Mouse (Mus musculus) left cerebral cortex, postnatal 36 days (tissue): ENCODE measurements around the gene Litaf. TPM values are rescaled to one million over a fixed set of nuclear protein-coding genes. Genes with fewer than 3 reads are reported as not detected.

ENCODE experiments used
- DNase-seq, 2 experiments: peaks; one replicate each; pipeline ENCODE4 v3.0.0; 2021 to 2022; ENCODE audit warnings: low spot score in 2 of 2, mixed read lengths in 1 of 2
- intact Hi-C: fragments of 180-260 bp; cut with DNase I; formaldehyde crosslinking; loops from one replicate; pipeline ENCODE4 v1.15.1; 2025
- total RNA-seq, 2 experiments: library from RNA; stranded (reverse); gene quantifications; 2 replicates each; pipeline ENCODE4 v1.2.3; 2021

Gene Litaf
- 10 to 100 TPM; 11.1 to 13.0 TPM for total RNA-seq

DNA sequence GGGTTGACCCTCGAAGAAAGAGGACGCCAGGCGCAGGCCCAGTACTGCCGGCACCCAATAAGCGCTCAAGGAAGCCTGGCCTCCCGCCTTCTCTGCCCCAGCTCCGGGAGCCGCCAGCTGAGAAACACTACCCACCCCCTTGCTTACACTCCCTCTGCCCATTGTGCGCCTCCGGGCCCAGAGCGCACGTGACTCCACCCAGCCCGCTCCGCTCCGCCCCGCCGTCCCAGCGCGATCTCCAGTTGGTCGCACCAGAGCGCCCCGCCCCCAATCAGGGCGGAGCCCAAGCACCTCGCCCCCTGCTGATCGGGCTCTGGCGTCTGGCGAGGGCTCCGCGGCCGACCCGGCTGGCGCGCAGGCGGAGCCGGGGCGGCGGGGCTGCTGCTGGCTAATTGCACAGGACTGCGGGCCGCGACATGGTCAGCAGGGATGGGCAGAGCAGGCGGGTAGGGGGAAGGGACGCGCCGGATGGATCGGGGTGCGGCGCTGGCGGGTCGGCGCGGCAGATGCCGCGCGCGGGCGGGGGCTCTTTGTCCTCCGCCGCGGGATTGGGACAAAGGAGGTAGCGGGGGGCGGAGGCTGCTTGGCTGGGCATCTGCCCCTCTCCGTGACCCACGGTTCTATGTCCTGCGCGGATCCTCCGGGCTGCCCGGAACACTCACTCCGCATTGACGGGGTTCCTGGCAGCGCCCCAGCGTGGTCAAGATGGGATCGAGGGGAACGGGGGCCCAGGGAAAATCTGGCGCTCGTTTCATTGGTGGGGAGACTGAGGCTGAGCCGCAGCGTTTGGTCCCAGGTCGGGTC is at the start of gene Litaf:
Gene Litaf (minus strand): TSS at position 129 of the 804 bp plus-strand sequence.
- peak; percentile 95 to 97 for DNase-seq
- intact Hi-C loops: loop anchor here (5.0 kb wide), 1 partner anchor 36 kb away; no protein-coding TSS in a partner anchor

DNA sequence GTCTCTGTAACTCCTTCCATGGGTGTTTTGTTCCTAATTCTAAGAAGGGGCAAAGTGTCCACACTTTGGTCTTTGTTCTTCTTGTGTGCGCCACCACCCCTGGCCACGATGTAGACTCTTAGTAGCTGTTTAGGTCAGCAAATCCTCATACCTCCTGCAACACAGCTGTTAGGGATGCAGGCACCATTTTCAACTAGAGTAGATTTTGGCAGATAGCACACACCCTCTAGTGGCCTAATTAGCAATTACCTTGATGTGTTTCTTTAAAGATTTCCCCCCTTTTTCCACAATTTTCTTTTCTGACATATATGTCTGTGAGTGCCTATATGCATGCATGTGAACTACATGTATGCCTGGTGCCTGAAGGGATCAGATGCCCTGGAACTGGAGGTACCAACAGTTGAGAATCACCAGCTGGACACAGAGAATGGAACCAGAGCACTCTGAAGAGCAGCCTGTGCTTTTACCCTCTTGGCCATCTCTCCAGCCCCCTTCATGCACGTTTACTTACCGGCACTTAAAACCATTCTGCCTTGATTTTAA is 43.3 kb upstream of the Litaf start:
- intact Hi-C loops: loop anchor here (2.0 to 5.0 kb wide), 2 partner anchors 74 to 237 kb away; no protein-coding TSS in a partner anchor
- no peak for DNase-seq

DNA sequence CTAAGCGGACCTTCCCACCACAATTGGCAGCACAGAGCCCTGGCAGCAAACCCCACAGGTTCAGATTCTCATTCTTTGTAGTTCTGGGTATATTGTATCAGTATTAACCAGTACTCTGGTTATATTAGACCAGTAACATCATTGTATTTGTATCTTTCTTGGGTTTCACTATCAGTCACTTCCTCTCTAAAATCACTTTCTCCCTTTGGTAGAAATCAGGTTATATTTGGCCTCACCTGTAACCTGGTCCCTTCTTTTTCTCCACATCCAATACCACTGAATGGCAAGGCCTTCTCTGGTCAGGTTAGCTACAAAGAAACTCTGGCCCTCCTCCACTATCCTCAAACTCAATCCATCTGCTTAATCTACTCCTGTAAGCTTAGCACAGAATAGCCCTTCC is 38.9 kb upstream of the Litaf start:
- intact Hi-C loops: loop anchor here (5.0 kb wide), 2 partner anchors 38 to 233 kb away; partner anchors contain the start of gene Litaf
- DNase-seq: no peak

DNA sequence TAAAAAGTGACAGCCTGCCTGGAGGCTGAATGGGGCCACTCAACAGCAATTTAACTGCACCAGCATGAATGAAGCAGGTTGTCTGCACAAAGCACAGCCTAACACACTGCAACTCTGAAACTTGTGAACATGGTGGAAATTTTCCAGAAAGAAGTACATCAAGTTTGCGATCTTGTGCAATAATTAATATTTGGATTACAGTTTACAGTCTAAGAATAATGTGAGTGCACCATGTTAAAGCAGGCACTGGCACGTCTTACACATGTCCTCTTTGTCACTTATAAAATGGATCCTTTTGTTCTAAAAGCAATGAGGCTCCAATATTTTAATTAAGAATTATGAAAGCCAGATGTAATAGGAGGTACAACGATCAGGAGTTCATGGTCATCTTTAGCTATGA is 31.3 kb upstream of the Litaf start:
- intact Hi-C loops: no loop called here
- DNase-seq: no peak

DNA sequence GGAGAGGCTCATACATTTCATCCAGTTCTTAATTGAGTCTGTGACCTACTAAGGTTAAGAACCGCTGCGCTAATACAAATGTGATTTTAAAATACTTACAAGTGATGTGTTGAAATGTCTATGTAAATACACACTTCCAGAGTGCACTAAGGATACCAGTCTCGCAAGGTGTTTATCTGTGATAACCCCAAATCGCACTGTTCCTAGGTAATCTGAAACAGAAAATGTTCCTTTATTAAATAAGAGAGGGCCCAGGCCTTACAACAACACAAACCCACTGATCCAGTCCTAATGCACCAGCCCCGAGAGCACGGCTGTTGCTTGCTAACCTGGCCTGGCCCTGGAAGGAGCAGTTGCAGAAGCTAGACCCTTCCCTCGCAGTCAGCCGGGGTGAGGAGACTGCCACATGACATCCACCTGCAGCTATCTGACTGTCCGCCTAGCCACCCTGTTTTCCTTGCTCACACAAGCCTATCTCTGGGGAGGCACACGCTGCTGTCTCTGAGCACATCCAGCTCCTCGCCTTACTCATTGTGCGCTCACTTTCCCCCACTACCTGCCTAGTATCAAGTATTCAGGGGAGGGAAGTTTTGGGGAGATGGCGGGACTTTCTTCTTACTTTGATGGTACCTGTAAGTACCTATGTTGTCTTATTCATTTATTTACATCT is 27.9 kb upstream of the Litaf start:
- intact Hi-C loops: no loop called here
- DNase-seq: no peak

DNA sequence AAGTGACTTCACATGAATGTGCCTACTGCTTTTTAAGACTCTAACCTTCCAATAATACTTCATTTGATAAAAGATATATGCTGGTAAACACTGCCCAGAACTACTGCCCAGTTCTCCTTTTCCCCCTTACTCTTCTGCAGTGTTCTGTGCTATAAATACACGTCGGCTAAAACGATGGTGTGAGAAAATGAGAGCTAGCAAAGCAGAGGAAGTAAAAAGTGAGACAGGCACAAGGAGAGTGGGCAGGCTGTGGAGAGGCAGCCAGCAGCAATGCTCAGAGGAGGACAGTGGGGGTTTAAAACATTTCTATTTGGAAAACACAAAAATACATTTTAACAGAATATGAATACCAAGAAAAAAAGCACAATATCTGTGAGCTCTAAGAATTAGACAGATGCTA is 26.6 kb upstream of the Litaf start:
- peak; percentile 54 to 64 for DNase-seq
- intact Hi-C loops: no loop called here

DNA sequence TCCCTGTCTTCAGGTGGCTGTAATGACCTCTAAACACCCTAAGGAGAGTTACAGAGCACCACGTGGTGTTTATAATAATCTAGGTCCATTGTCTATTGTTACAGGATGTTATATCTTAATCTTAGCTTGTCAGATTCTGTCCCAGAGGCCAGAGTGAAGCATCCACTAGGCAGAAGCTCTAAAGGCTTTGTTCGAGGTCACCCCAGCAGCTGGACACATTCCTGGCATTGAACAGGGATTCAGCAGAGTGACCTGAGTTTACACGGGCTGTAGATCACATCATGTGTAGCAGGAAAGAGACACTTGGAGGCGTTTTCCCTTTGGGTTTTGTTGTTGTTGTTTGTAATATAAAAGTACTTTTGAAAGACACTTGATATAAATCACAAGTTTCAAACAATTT is 26.1 kb upstream of the Litaf start:
- no peak for DNase-seq
- intact Hi-C loops: no loop called here

DNA sequence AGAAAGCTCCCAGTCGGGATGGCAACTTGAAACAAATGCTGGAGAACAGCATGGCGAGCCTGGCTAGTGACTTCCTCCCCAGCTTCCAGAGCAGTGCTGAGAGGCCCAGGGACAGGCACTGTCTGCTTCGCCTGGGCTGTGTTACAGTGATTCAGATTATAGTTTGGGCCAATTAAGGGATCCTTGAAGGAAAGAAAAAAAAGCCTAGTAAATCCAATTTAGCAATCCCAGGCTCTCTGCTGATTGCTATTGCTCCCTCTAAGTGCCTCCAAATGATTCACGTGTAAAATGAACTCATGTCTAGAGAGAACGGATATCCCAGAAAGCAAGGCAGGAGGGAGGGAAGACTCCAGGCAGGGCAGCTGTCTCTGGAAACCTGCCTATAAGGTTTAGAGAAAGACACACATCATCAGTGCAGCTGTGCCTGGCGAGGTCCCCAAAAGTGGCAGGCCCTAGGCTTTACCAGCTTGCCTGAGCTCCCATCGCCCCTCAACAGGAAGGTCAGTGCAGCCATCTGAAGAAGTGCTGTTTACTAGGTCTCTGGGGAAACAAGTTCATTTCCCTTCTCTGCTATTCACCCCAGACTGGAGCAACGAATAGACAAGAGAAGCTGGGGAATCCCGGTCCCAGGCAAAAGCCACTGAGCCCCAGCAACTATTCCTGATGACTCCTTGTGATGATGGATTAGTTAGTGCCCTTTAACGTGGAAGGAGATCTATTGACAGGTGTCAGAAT is 25.0 kb upstream of the Litaf start:
- DNase-seq: no peak
- intact Hi-C loops: no loop called here

DNA sequence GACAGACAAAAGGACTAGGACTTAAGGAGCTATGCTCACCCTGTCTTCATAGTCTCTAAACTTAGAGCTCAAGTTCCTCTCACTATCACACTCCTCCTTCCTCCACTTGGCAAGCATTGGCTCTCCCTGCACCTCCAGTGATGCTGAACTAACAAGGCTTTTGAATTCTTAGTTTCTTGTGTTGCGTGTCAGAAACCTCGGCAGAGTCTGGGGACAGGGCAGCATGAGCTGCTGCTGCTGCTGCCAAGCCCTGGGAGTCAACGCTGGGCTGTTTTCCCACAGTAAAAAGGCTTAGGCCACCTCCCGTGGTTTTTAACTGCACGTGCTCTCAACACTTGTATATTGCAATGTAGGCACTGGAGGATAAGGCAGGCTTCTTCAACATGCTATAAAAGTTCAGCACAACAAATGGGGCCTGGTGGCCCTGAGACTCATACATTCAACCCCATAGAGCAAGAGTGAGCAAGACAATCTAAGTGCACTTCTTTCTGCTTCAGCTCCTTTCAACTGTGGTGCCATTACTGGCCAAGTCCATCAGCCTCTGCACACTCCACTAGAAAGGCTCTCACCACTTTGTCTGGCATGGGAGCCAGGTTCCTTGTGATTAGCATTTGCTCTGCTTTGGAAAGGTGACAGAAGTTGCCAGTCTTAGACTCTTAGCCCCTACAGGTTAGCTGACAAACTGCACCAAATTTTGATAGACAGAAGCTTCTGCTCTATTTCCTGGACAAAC is 21.1 kb upstream of the Litaf start:
- peak in 1 of 2 experiments; percentile 16 for DNase-seq
- intact Hi-C loops: no loop called here

DNA sequence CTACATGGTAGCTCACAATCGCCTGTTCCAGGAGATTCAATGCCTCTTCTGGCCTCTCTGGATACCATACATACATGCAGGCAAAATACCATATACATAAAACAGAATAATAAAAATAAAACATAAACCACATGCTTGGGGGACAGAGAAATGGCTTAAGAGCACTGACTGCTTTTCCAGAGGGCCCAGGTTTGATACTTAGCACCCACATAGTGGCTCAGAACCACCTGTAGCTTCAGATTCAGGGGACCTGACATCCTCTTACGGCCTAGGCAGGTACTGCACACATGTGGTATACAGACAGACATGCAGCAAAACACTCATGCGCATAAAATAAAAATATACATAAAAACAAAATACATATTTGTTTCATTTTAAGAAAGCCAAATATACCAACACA is 20.3 kb upstream of the Litaf start:
- intact Hi-C loops: no loop called here
- no peak for DNase-seq

DNA sequence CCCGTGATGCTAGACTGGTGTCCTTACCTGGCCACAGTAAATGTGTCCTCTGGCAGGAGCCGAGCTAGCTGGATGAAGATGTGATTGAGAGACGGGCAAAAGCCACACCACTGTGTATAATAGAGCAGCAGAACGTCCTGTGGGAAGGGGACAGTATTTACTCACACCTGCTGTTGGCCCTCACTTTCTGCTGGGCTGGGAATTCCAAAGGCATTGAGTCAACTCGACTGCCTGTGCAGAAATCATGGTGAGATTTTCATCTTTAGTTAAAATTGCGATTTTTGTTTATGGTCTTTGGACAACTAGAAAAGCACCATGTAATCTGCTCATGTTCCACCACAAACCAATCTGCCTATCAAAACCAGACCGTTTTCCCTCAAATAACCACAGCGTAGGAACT is 18.2 kb upstream of the Litaf start:
- no peak for DNase-seq
- intact Hi-C loops: loop anchor here (2.0 kb wide), 1 partner anchor 15 kb away; no protein-coding TSS in a partner anchor

DNA sequence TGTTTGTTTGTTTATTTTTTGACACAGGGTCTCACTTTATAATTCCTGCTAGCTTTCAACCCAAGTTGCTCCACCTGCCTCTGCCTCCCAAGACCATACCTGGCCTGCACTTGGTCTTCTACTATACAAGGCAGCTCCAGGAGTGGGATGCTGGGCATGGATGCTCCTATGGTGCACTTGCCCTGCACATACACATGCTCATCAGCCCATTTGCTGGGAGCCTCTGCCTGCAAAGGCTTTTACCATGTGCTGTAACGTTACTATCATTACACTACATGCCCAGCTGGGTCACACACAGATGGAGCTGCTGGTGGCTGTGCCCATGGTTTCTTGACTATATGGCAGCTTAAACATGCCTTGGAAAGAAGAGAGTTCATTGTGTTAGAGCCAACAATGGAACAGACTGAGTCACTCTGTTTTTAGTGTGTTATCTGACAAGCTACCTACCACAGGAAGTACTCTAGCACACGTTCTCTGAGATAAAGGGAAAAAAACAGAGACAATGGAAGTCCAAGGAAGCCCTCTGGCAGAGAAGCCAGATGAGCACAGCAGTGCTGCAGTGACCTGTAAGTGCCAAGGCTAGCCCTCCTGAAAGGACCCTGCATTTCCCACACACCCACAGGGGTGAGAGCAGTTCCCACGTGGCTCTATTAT is 12.4 kb upstream of the Litaf start:
- no peak for DNase-seq
- intact Hi-C loops: no loop called here

DNA sequence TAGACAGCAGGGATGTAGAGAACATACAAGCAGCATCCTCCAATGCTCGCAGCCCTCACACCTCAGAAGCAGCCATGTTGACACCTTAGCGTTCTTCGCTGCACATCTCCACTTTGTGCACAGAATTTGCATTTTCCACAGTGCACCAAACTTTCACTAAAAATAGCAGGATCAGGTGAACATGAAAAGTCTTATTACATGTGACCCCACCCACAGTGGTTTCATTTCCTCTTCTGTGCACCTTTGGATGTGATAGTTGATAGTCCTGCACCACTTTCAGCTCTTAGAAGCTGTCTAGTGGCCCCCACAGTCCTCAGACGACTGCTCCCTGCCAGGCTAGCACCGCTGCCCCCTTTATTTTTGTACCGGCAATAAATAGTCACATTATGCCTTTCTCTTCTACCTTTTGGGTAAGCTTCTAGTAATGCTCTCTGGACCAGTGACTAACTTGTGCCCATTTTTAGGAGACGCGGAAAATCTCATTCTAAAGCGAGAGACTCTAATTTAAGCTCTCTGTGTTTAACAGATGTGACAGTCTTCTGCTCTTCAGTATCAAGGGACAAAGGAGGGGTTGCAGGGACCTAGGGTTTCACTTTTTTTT is 11.7 kb upstream of the Litaf start:
- DNase-seq: no peak

DNA sequence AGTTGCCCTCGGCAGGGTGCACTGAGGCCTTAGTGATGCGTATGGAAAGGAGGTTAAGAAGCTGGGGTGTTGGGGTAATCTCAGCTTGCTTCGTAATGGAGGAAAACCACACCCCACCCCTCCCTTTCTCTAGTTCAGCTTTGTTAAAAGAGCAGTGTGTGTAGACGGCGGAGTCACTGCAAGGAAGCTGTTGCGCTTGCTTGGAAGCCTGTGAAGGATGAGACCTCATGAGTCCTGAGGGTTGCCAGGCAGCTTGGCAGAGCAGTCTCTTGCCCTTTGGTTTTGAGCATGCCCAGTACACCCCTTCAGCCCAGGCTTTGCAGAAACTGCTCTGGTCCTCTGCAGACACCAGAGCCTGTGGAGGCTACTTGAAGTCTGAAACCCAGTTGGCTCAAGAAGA is 7.1 kb upstream of the Litaf start:
- no peak for DNase-seq
- intact Hi-C loops: no loop called here

More for the DNA sequence above, 11.7 kb upstream of the Litaf start:
- intact Hi-C loops: no loop called here

DNA sequence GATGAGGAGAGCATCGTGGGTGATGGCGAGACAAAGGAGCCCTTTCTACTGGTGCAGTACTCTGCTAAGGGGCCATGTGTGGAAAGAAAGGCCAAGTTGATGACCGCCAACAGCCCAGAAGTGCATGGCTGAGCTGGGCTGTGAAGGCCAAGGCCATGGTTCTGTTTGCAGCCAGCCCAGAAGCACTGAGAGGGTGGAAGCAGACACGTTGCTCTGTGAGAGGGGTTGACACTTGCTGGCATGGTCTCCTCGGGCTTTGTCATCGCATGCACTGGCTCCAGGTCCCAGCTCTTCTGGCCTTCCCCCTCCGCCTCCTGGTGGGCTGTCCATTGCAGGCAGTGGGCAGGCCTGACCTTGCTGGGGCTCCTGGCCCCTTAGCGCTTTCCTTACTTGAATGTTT is 6.5 kb upstream of the Litaf start:
- no peak for DNase-seq
- intact Hi-C loops: no loop called here

DNA sequence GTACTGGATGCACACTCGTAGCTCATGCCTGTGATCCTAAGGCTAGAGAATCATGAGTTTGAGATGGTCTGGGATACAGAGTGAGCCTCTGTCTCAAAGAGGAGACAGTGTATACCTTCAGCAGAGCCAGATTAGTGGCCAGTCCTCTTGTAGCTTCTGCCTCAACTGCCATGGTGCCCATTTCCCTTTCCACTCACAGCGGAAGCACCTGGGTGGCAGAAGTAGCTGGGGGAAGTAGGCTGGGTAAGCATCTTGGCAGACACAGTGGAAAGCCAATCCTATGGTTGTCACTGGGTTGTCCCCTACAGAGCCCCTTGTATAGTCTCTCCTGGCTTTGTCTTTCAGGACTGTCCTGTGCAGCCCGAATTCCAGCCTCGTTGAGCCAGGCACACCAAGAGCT is 5.9 kb upstream of the Litaf start:
- intact Hi-C loops: no loop called here
- DNase-seq: no peak

DNA sequence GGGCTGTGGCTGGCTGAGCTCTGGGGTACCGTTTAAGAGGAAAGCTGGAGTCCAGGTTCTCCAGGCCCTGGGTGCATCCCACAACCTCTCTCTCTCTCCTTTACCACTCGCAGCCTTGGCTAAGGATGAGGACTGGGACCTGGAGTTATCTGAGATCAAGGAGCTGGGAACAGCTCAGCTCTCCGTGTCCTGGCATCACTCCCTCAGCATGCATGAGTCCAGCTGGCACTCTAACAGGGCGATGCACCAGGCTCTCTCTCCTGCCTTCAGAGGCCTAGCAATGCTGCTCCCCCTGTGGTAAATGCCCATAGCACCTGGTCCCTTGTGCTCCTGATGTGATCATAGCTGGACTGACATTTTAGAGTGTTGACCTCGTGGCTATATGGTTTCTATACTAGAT is 5.2 kb upstream of the Litaf start:
- no peak for DNase-seq
- intact Hi-C loops: no loop called here

DNA sequence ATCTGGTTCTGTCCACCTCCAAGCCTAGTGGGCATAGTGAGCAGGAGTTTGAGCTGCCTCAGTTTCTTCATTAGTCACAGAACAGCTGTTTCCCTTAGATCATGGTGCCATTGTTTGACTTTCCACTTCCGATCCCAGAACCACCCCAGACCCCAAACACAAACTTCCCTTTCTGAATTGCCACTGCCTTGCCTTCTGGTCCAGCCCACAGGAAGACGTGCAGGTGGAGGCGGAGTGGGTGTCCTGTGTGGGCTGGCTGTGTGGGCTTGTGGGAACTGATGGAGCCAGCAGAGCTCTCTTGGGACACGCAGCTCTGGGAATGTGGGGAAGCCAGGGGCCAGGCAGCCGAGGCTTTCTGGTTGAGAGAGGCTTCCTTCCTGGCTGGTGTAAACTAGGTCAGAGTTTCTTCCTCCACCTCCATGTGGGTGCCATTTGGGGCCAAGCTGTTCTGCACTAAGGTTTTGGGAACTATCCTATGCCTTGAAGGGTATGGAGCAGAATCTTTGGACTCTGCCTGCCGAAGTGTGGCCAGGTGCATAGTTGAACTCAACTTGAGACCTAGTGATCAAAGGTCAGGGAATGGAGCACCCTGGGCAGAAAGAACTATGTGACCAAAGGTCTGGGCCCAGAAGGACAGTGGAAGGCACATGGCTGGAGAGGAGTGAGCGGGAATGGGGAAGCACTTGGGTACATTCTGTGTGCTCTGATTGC is 3.9 kb upstream of the Litaf start:
- intact Hi-C loops: loop anchor here (2.0 to 5.0 kb wide), 2 partner anchors 15 to 32 kb away; no protein-coding TSS in a partner anchor
- peak in 1 of 2 experiments; percentile 45 for DNase-seq
